Mouse (Mus musculus) cortical plate, adult 2 months (tissue): ENCODE measurements at regions not wholly inside any gene's neighbourhood (a gene's known extent, or its start where the extent isn't known, plus 50 kb on each side); places are given as distances from the start of the nearest gene placed in this dataset.

Source experiments
- CTCF ChIP-seq: fragments of 200-500 bp; IDR thresholded peaks from 2 replicates; pipeline ENCODE4 v1.5.1; 2011; ENCODE audit warnings: mild to moderate bottlenecking, control low read depth, low read length; ENCODE audit not compliant: insufficient read depth; ENCODE audit errors: extremely low read depth
- POLR2A ChIP-seq: fragments of 200-500 bp; IDR thresholded peaks from 2 replicates; pipeline ENCODE4 v1.6.1; 2011; ENCODE audit warnings: mild to moderate bottlenecking, low read length, control low read depth; ENCODE audit not compliant: insufficient read depth; ENCODE audit errors: extremely low read depth

- no peak for TF ChIP-seq CTCF
- no peak for TF ChIP-seq POLR2A
These were observed 558.2 kb downstream of the Lmo4 start for GRCm38 (mm10) chr3:143646836-143647235.
